Mouse (Mus musculus): ENCODE data around the gene Mastl. TPM values are rescaled to one million over a fixed set of nuclear protein-coding genes. Genes with fewer than 3 reads are reported as not detected.

Gene Mastl
- 0.19 and 0.22 TPM in 2 replicates for polyA plus RNA-seq (2012; rRNA removed)

DNA sequence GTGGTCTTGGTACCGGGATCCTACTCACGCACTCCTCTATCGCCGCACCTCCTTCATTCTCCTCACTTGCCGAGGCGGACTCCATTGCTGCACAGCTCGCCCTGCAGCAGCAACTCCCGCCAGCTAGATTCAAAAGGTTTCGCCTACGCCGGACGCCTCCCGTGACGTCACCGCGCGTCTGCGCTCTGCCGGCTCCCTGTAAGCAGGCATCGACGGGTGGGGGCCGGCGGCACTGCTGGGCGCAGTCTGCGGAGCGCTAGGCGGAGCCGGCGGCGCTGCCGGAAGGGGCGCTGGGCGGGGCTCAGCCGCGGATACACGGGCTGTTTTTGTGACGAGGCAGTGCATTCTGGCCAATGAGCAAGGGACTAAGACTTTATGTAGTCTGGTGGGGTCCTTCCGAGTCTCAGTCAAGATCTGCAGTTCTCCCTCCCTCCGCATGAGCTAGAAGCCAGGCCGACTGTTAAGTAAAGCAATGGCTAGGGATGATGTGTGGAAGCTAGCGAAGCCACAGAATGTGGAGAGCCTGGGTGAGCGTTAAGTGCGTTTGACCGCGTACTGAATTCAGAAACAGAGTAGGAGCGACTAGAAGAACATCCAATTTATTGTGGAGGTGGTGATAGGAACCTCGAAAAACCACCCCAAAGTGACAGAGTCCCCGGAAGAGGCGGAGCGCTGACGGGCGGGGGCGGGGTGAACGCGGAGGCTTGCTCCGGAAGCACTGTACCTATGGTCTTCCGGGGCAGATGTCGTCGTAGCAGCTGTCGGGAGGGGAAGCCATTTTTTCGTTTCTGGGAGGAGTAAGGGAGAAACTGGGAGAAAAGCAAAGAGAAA is at the start of gene Mastl, which contains the start of gene Yme1l1:
TSS of gene Mastl (minus strand) at position 248 of the 831 bp plus-strand sequence.
TSS of gene Yme1l1 (plus strand) at position 593 of the 831 bp plus-strand sequence.
- TF ChIP-seq CTCF (conservative IDR thresholded peaks at IDR 0.05; ENCODE audit: insufficient read depth, insufficient read length, low read depth, low read length) (0 out of 2 replicates have a peak, but pooled peaks have one; percentile 20), POLR2A (IDR thresholded peaks at IDR 0.05; ENCODE audit: low read depth, low read length) (no peak)
- Histone ChIP-seq H3K4me1 (ENCODE audit: control insufficient read depth, insufficient read depth, low read length) (peaks cover 10% of the 10 kb centered on the region), H3K27me3 (replicated peaks; ENCODE audit: control insufficient read depth, insufficient read depth, low read length) (no peaks in the 10 kb centered on the region), H3K4me3 (ENCODE audit: insufficient read depth, low read depth, low read length) (peak within 1 kb of the TSS; percentile 82), H3K27ac (ENCODE audit: insufficient read depth, low read depth, low read length) (peak within 1 kb of the TSS; percentile 99), H3K36me3 (ENCODE audit: control insufficient read depth, insufficient read depth, low read length) (no peaks in the 10 kb centered on the region; the same call in 1 of the 2 replicates)
- under 1% methylated on average over 61 of the region's 61 CpGs for WGBS
- peak; percentile 98 for DNase-seq

DNA sequence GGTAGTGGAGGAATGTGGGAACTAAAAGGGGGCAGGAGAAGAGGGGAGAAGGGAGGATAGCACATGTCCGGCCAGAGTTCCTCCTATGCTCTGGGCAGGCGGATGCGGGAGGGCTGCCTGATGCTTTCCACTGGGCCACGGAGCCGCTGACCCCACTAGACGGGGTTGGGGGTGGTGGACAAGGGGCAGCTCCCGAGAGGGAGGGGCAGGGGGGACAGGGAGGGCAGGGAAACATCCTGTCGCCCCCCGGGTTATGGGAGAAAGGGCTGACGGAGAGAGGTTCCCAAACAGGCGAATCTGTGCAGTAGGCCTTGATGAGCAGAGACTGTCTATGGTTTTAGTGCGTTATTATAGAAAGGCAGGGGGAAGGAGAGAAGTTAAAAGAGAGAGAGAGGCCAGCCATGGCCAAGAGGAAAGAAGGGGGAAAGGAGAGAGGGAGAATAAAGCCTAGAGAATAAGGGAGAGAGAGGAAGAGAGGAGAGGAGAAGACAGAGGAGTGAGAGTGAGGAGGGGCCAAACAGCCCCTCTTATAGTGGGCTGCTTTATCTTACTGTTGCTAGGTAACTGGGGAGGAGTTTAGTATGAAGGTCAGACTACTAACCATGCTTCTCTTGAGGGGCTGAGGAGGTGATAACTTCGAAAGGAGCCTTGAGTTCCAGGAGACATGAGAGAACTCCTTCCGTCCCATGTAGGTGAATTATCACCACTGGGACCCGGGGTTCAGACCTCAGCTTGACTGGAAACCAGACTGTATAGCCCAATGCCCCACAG is 47.3 kb upstream of the Mastl start:
- H3K4me3 ChIP-seq (ENCODE audit: insufficient read depth, low read depth, low read length): no peak overlapping the region
- no peak for TF ChIP-seq CTCF (conservative IDR thresholded peaks at IDR 0.05; ENCODE audit: insufficient read depth, insufficient read length, low read depth, low read length)
- no peak for TF ChIP-seq POLR2A (IDR thresholded peaks at IDR 0.05; ENCODE audit: low read depth, low read length)
- DNase-seq: no peak
- no peaks in the 10 kb centered on the region; the same call in 1 of the 2 replicates for H3K36me3 ChIP-seq (ENCODE audit: control insufficient read depth, insufficient read depth, low read length)
- WGBS: 49% methylated on average over 15 of the region's 15 CpGs
- H3K27ac ChIP-seq (ENCODE audit: insufficient read depth, low read depth, low read length): no peak overlapping the region
- H3K27me3 ChIP-seq (replicated peaks; ENCODE audit: control insufficient read depth, insufficient read depth, low read length): no peaks in the 10 kb centered on the region
- no peaks in the 10 kb centered on the region for H3K4me1 ChIP-seq (ENCODE audit: control insufficient read depth, insufficient read depth, low read length)

DNA sequence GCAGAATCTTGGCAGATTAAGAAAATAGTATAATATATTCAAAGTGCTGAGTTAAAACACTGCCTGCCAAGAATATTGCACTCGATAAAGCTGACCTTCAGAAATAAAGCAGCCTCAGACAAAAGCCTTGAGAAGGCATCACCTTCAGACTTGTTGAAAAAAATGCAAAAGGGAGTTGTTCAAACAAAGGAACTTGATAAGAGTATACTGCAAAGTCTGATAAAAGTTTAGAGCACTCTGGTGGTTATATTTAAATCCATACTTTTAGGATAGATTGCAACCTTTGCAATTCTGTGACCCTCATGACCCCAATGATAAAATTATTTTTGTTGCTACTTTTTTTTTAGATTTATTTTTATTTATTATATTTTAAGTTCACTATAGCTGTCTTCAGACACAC is 45.2 kb upstream of the Mastl start:
- DNase-seq: no peak
- Histone ChIP-seq H3K36me3 (ENCODE audit: control insufficient read depth, insufficient read depth, low read length) (peaks cover 1% of the 10 kb centered on the region), H3K27ac (ENCODE audit: insufficient read depth, low read depth, low read length) (no peak overlapping the region), H3K27me3 (replicated peaks; ENCODE audit: control insufficient read depth, insufficient read depth, low read length) (no peaks in the 10 kb centered on the region), H3K4me3 (ENCODE audit: insufficient read depth, low read depth, low read length) (no peak overlapping the region), H3K4me1 (ENCODE audit: control insufficient read depth, insufficient read depth, low read length) (no peaks in the 10 kb centered on the region)
- 50% methylated on average over 1 of the region's 1 CpGs for WGBS
- TF ChIP-seq POLR2A (IDR thresholded peaks at IDR 0.05; ENCODE audit: low read depth, low read length) (no peak), CTCF (conservative IDR thresholded peaks at IDR 0.05; ENCODE audit: insufficient read depth, insufficient read length, low read depth, low read length) (no peak)

DNA sequence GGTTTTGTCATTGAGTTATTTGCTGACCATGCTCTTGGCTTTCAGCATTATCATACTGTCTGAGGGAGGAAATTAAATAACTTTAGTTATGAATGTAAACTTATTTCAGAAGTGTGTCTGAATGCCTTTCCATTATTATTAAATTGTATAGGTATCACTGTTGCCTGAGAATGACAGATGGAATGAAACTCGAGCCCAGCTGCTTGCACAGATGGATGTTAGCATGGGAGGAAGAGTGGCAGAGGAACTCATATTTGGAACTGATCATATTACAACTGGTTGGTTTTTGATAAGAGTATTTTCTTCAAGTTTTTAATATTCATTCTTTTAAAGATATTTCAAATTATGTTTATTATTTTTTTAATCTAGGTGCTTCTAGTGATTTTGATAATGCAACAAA is 38.5 kb upstream of the Mastl start:
- Histone ChIP-seq H3K36me3 (ENCODE audit: control insufficient read depth, insufficient read depth, low read length) (peaks cover 16% of the 10 kb centered on the region), H3K4me1 (ENCODE audit: control insufficient read depth, insufficient read depth, low read length) (no peaks in the 10 kb centered on the region), H3K4me3 (ENCODE audit: insufficient read depth, low read depth, low read length) (no peak overlapping the region), H3K27ac (ENCODE audit: insufficient read depth, low read depth, low read length) (no peak overlapping the region), H3K27me3 (replicated peaks; ENCODE audit: control insufficient read depth, insufficient read depth, low read length) (no peaks in the 10 kb centered on the region)
- 90% methylated on average over 1 of the region's 1 CpGs for WGBS
- TF ChIP-seq POLR2A (IDR thresholded peaks at IDR 0.05; ENCODE audit: low read depth, low read length): no peak
- TF ChIP-seq CTCF (conservative IDR thresholded peaks at IDR 0.05; ENCODE audit: insufficient read depth, insufficient read length, low read depth, low read length): no peak
- no peak for DNase-seq

DNA sequence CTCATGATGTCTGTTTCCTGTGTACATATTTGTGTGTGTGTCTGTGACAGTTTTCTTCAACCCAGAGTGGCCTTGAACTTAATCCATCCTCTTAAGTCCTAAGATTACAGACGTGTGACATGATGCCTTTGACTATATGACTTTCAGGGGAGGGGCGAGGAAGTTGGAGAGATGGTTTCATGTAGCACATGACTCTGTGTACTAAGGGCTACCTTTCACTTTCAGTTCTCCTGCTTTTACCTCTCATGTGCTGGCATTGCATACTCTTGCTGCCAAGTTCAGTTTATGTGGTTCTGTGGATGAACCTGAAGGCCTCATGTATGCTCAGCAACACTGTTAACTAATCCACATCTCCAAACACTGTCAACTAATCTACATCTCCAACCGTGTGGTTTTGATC is 16.5 kb upstream of the Mastl start:
- H3K27me3 ChIP-seq (replicated peaks; ENCODE audit: control insufficient read depth, insufficient read depth, low read length): no peaks in the 10 kb centered on the region
- H3K36me3 ChIP-seq (ENCODE audit: control insufficient read depth, insufficient read depth, low read length): peaks cover 8% of the 10 kb centered on the region
- WGBS: 87% methylated on average over 3 of the region's 3 CpGs
- H3K4me1 ChIP-seq (ENCODE audit: control insufficient read depth, insufficient read depth, low read length): no peaks in the 10 kb centered on the region
- H3K4me3 ChIP-seq (ENCODE audit: insufficient read depth, low read depth, low read length): no peak overlapping the region
- TF ChIP-seq POLR2A (IDR thresholded peaks at IDR 0.05; ENCODE audit: low read depth, low read length) (no peak), CTCF (conservative IDR thresholded peaks at IDR 0.05; ENCODE audit: insufficient read depth, insufficient read length, low read depth, low read length) (no peak)
- no peak for DNase-seq
- no peak overlapping the region for H3K27ac ChIP-seq (ENCODE audit: insufficient read depth, low read depth, low read length)

GRCm38 (mm10) chr2:23156608-23157081 is 821 bp upstream of the Mastl start:
- Histone ChIP-seq H3K4me1 (ENCODE audit: control insufficient read depth, insufficient read depth, low read length) (peaks cover 11% of the 10 kb centered on the region), H3K4me3 (ENCODE audit: insufficient read depth, low read depth, low read length) (peak overlapping the region; percentile 82), H3K36me3 (ENCODE audit: control insufficient read depth, insufficient read depth, low read length) (no peaks in the 10 kb centered on the region; the same call in 1 of the 2 replicates), H3K27me3 (replicated peaks; ENCODE audit: control insufficient read depth, insufficient read depth, low read length) (no peaks in the 10 kb centered on the region), H3K27ac (ENCODE audit: insufficient read depth, low read depth, low read length) (peak overlapping the region; percentile 79)
- DNase-seq: no peak
- WGBS: under 1% methylated on average over 17 of the region's 17 CpGs
- TF ChIP-seq CTCF (conservative IDR thresholded peaks at IDR 0.05; ENCODE audit: insufficient read depth, insufficient read length, low read depth, low read length) (no peak), POLR2A (IDR thresholded peaks at IDR 0.05; ENCODE audit: low read depth, low read length) (no peak)
